Mouse (Mus musculus): ENCODE measurements at regions not wholly inside any gene's neighbourhood (a gene's known extent, or its start where the extent isn't known, plus 50 kb on each side); places are given as distances from the start of the nearest gene placed in this dataset.
A peak's percentile ranks its signal among the peaks of the same experiment; 100 is the strongest.

- 60% methylated on average over 3 of the region's 3 CpGs for WGBS
- H3K9ac ChIP-seq: no peak overlapping the region
- H3K36me3 ChIP-seq: no peaks in the 10 kb centered on the region
- H3K4me3 ChIP-seq: no peak overlapping the region
- no peaks in the 10 kb centered on the region for H3K9me3 ChIP-seq
- no peak overlapping the region for H3K27ac ChIP-seq
- H3K4me2 ChIP-seq: no peak overlapping the region
- no peak for ATAC-seq (ENCODE audit: insufficient number of reproducible peaks, insufficient read depth, low FRiP score, low TSS enrichment, low read depth)
- no peaks in the 10 kb centered on the region for H3K4me1 ChIP-seq
- H3K27me3 ChIP-seq: no peaks in the 10 kb centered on the region
Measured at GRCm38 (mm10) chr3:101749841-101750240, 98.9 kb downstream of the Mab21l3 start.

- H3K36me3 ChIP-seq: no peaks in the 10 kb centered on the region
- no peak overlapping the region for H3K4me3 ChIP-seq
- H3K27ac ChIP-seq: no peak overlapping the region
- H3K27me3 ChIP-seq: no peaks in the 10 kb centered on the region
- no peak for ATAC-seq (ENCODE audit: insufficient number of reproducible peaks, insufficient read depth, low FRiP score, low TSS enrichment, low read depth)
- H3K9me3 ChIP-seq: no peaks in the 10 kb centered on the region
- no peak overlapping the region for H3K4me2 ChIP-seq
- no peak overlapping the region for H3K9ac ChIP-seq
- no peaks in the 10 kb centered on the region for H3K4me1 ChIP-seq
- WGBS: 73% methylated on average over 3 of the region's 3 CpGs
Measured at GRCm38 (mm10) chr3:101749031-101749632, 99.6 kb downstream of the Mab21l3 start.

- Histone ChIP-seq H3K36me3 (no peaks in the 10 kb centered on the region), H3K4me2 (no peak overlapping the region), H3K9ac (no peak overlapping the region), H3K27me3 (no peaks in the 10 kb centered on the region), H3K4me1 (no peaks in the 10 kb centered on the region), H3K27ac (no peak overlapping the region), H3K9me3 (no peaks in the 10 kb centered on the region), H3K4me3 (no peak overlapping the region)
- no peak for ATAC-seq (ENCODE audit: insufficient number of reproducible peaks, insufficient read depth, low FRiP score, low TSS enrichment, low read depth)
- 48% methylated on average over 4 of the region's 4 CpGs for WGBS
Measured at GRCm38 (mm10) chr3:101748186-101748585, 100.6 kb downstream of the Mab21l3 start.

GRCm38 (mm10) chr3:101740906-101741305 is 107.9 kb downstream of the Mab21l3 start:
- Histone ChIP-seq H3K4me3 (no peak overlapping the region), H3K9ac (no peak overlapping the region), H3K27ac (no peak overlapping the region), H3K36me3 (no peaks in the 10 kb centered on the region), H3K4me2 (no peak overlapping the region), H3K27me3 (no peaks in the 10 kb centered on the region), H3K9me3 (no peaks in the 10 kb centered on the region), H3K4me1 (no peaks in the 10 kb centered on the region)
- no peak for ATAC-seq (ENCODE audit: insufficient number of reproducible peaks, insufficient read depth, low FRiP score, low TSS enrichment, low read depth)
- 85% methylated on average over 4 of the region's 4 CpGs for WGBS

GRCm38 (mm10) chr3:101737197-101737596 is 111.6 kb downstream of the Mab21l3 start:
- Histone ChIP-seq H3K36me3 (no peaks in the 10 kb centered on the region), H3K4me2 (no peak overlapping the region), H3K27me3 (no peaks in the 10 kb centered on the region), H3K4me1 (no peaks in the 10 kb centered on the region), H3K9me3 (peaks cover 10% of the 10 kb centered on the region; the same call in 1 of the 2 replicates), H3K27ac (no peak overlapping the region), H3K9ac (no peak overlapping the region), H3K4me3 (no peak overlapping the region)
- no peak for ATAC-seq (ENCODE audit: insufficient number of reproducible peaks, insufficient read depth, low FRiP score, low TSS enrichment, low read depth)
- 87% methylated on average over 6 of the region's 6 CpGs for WGBS

GRCm38 (mm10) chr3:101729044-101729443 is 119.7 kb downstream of the Mab21l3 start:
- Histone ChIP-seq H3K27ac (no peak overlapping the region), H3K4me1 (no peaks in the 10 kb centered on the region), H3K4me3 (no peak overlapping the region), H3K9me3 (peaks cover 10% of the 10 kb centered on the region; the same call in 1 of the 2 replicates), H3K4me2 (no peak overlapping the region), H3K27me3 (no peaks in the 10 kb centered on the region), H3K36me3 (no peaks in the 10 kb centered on the region), H3K9ac (no peak overlapping the region)
- ATAC-seq (ENCODE audit: insufficient number of reproducible peaks, insufficient read depth, low FRiP score, low TSS enrichment, low read depth): no peak
- WGBS: 84% methylated on average over 3 of the region's 3 CpGs

DNA sequence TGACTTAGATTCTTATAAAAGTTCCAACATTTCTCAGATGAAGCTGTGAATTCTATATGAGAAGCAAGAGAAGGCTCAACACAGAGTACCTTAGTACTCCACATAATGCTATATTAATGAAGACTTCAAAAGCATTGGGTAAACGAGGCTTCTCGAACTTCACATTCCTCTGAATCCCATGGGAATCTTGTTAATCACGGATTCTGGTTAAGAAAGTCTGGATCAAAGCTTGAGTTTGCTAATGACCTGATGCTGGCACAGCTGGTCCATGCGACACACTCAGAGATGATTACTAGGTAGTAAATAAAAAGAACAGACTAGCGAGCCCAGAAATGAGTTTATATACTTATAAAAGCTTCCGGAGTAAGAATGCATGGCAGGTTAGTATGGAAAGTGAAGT is 118.4 kb upstream of the Atp1a1 start:
- WGBS: 39% methylated on average over 6 of the region's 6 CpGs
- H3K4me2 ChIP-seq: no peak overlapping the region
- no peaks in the 10 kb centered on the region for H3K27me3 ChIP-seq
- no peak overlapping the region for H3K27ac ChIP-seq
- no peak for ATAC-seq (ENCODE audit: insufficient number of reproducible peaks, insufficient read depth, low FRiP score, low TSS enrichment, low read depth)
- H3K4me1 ChIP-seq: no peaks in the 10 kb centered on the region
- H3K36me3 ChIP-seq: no peaks in the 10 kb centered on the region
- H3K9me3 ChIP-seq: no peaks in the 10 kb centered on the region
- H3K4me3 ChIP-seq: no peak overlapping the region
- H3K9ac ChIP-seq: no peak overlapping the region

DNA sequence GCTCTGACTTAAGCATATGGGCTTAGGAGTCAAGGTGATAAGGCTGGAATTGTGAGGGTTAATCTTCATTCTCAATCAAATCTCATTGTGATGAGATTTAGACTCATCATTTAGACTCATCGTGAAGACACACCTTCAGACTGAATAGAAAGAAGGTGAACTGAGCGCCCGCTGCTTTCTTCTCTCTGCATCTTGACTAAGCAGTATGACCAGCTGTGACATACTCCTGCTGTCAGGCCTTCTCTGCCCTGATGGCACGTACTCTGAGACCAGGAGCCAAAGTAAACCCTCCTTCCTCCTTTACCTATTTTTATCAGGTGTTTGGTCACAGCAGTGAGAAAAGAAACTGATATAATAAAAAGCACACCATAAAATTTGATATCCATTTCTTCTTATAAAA is 117.5 kb upstream of the Atp1a1 start:
- 86% methylated on average over 4 of the region's 4 CpGs for whole genome bisulfite sequencing

GRCm38 (mm10) chr3:101715416-101715815 is 110.9 kb upstream of the Atp1a1 start:
- ATAC-seq (ENCODE audit: insufficient number of reproducible peaks, insufficient read depth, low FRiP score, low TSS enrichment, low read depth): no peak
- Histone ChIP-seq H3K4me1 (peaks cover 33% of the 10 kb centered on the region), H3K4me3 (no peak overlapping the region), H3K9me3 (no peaks in the 10 kb centered on the region), H3K27me3 (no peaks in the 10 kb centered on the region), H3K9ac (no peak overlapping the region), H3K36me3 (no peaks in the 10 kb centered on the region), H3K4me2 (no peak overlapping the region), H3K27ac (no peak overlapping the region)

More for the DNA sequence above, 117.5 kb upstream of the Atp1a1 start:
- Histone ChIP-seq H3K36me3 (no peaks in the 10 kb centered on the region), H3K4me1 (no peaks in the 10 kb centered on the region), H3K27ac (no peak overlapping the region), H3K9ac (no peak overlapping the region), H3K9me3 (no peaks in the 10 kb centered on the region), H3K4me3 (no peak overlapping the region), H3K27me3 (no peaks in the 10 kb centered on the region), H3K4me2 (no peak overlapping the region)
- ATAC-seq (ENCODE audit: insufficient number of reproducible peaks, insufficient read depth, low FRiP score, low TSS enrichment, low read depth): no peak

GRCm38 (mm10) chr3:101714810-101715209 is 110.3 kb upstream of the Atp1a1 start:
- H3K4me1 ChIP-seq: peaks cover 33% of the 10 kb centered on the region
- H3K4me3 ChIP-seq: no peak overlapping the region
- H3K9me3 ChIP-seq: no peaks in the 10 kb centered on the region
- H3K27me3 ChIP-seq: no peaks in the 10 kb centered on the region
- H3K9ac ChIP-seq: no peak overlapping the region
- 66% methylated on average over 5 of the region's 5 CpGs for WGBS
- no peak for ATAC-seq (ENCODE audit: insufficient number of reproducible peaks, insufficient read depth, low FRiP score, low TSS enrichment, low read depth)
- no peak overlapping the region for H3K27ac ChIP-seq
- no peak overlapping the region for H3K4me2 ChIP-seq
- no peaks in the 10 kb centered on the region for H3K36me3 ChIP-seq

- peaks cover 33% of the 10 kb centered on the region for H3K4me1 ChIP-seq
- peak overlapping the region; percentile 41 for H3K4me2 ChIP-seq
- ATAC-seq (ENCODE audit: insufficient number of reproducible peaks, insufficient read depth, low FRiP score, low TSS enrichment, low read depth): no peak
- no peak overlapping the region for H3K9ac ChIP-seq
- peak overlapping the region; percentile 60; the same call in 1 of the 2 replicates for H3K27ac ChIP-seq
- H3K9me3 ChIP-seq: no peaks in the 10 kb centered on the region
- no peak overlapping the region for H3K4me3 ChIP-seq
- 63% methylated on average over 11 of the region's 11 CpGs for whole genome bisulfite sequencing
- no peaks in the 10 kb centered on the region for H3K27me3 ChIP-seq
- no peaks in the 10 kb centered on the region for H3K36me3 ChIP-seq
Measured at GRCm38 (mm10) chr3:101713669-101714068, 109.2 kb upstream of the Atp1a1 start.

DNA sequence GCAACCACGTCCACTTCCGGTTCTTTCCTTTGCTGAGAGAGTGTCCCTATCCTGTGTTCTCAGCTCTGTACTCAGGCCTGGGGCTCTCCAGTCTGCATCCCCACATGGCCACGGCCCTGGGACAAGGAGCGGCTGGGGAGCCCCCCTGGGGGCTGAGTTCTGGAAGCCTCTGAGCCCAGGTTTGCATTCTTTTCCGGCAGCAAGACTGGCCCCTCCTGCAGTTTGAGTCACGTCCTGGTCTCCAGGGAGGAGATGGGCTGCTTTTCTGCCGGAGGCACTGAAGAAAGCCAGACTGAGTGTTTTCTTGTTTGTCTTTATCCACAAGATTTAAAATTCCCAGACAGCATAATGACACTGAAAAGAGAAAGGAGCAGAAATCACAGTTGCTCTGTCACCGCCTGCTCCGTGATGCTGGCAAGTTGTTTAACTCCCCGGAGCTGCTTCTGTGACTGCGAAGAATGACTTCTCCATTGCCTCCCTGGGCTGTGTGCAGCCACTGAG is 108.7 kb upstream of the Atp1a1 start:
- Histone ChIP-seq H3K9me3 (no peaks in the 10 kb centered on the region), H3K4me3 (no peak overlapping the region), H3K27ac (peak overlapping the region; percentile 60), H3K9ac (peak overlapping the region; percentile 32; the same call in 1 of the 2 replicates), H3K36me3 (no peaks in the 10 kb centered on the region), H3K4me2 (peak overlapping the region; percentile 41), H3K4me1 (peaks cover 33% of the 10 kb centered on the region), H3K27me3 (no peaks in the 10 kb centered on the region)
- no peak for ATAC-seq (ENCODE audit: insufficient number of reproducible peaks, insufficient read depth, low FRiP score, low TSS enrichment, low read depth)
- 11% methylated on average over 11 of the region's 11 CpGs for WGBS

Data from embryonic facial prominence, embryonic 13.5 days (tissue).